16 mouse cellular contexts compared by ENCODE assay signal in the genomic region with DNA sequence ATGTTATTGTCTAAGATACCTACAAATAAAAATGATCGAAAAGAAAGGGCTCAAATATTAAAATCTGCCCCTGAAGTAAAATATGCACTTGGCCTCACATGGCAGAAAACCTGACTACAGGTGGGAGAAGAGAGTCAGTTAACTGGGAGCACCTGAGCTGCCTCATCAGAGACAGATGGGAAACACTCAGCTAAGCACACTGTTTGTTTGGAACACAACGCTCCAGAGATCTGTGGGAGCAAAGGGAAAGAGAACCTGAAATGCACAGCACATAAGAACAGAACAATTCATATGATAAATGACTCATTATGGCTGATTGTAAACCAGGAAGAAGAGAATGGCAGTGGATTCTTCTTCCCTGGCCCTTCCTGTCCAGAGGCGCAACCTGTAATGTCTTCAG.
DNase-seq lines count a peak whose midpoint lies in the region; ATAC-seq and TF ChIP-seq lines count a peak whose summit lies in the region.
"Had no signal": no experiment of that assay in that cellular context is flagged by ENCODE, and none has a peak within 500 bp of the region (broad histone marks: within the 10 kb centered on the region; RNA-seq: fewer than 3 reads in every experiment).

No protein-coding gene starts in this region.

- H3K9ac ChIP-seq in heart, embryonic 13.5 days: no peak overlapping the region
- no peak overlapping the region for H3K9ac ChIP-seq in ES-E14 (ENCODE audit: insufficient read depth, low read depth, low read length, poor library complexity, severe bottlenecking)
- H3K9ac ChIP-seq in stomach, postnatal 0 days (ENCODE audit: low read length): no peak overlapping the region
- H3K9ac ChIP-seq in intestine, embryonic 16.5 days (ENCODE audit: low read depth, low read length): no peak overlapping the region
- H3K9ac ChIP-seq: liver, embryonic 12.5 days had no signal

- H3K36me3 ChIP-seq in heart, embryonic 13.5 days: no peaks in the 10 kb centered on the region
- peaks cover 2% of the 10 kb centered on the region for H3K36me3 ChIP-seq in megakaryocyte, embryonic 14.5 days (replicated peaks; ENCODE audit: low read length)
- H3K36me3 ChIP-seq in ES-E14 (ENCODE audit: control insufficient read depth, insufficient read depth, low read length, poor library complexity, severe bottlenecking) (no peaks in the 10 kb centered on the region), myocyte (ENCODE audit: control insufficient read depth, insufficient read depth) (no peaks in the 10 kb centered on the region)
- H3K36me3 ChIP-seq in stomach, postnatal 0 days (ENCODE audit: control insufficient read depth, insufficient read depth, low read length): no peaks in the 10 kb centered on the region
- H3K36me3 ChIP-seq in intestine, embryonic 16.5 days (ENCODE audit: control insufficient read depth, insufficient read depth, low read length): no peaks in the 10 kb centered on the region
- H3K36me3 ChIP-seq: limb, embryonic 10.5 days; liver, embryonic 12.5 days had no signal

- ATAC-seq in heart, embryonic 13.5 days (ENCODE audit: extremely low read depth, insufficient number of reproducible peaks, low FRiP score, low TSS enrichment): no peak
- ATAC-seq in megakaryocyte, adult 5-6 weeks (ENCODE audit: poor library complexity, severe bottlenecking): no peak
- no peak for ATAC-seq in stomach, postnatal 0 days (ENCODE audit: low FRiP score, low TSS enrichment)
- no peak for ATAC-seq in intestine, embryonic 16.5 days
- ATAC-seq: forebrain, embryonic 16.5 days; liver, embryonic 12.5 days; midbrain, embryonic 16.5 days had no signal

- in situ Hi-C loops in ES-E14 (cut with MboI; ENCODE audit: low sequenced_read_pairs in 2 of 2, unreplicated experiment in 2 of 2): no loop called here

- peaks cover 59% of the 10 kb centered on the region for H3K4me1 ChIP-seq in heart, embryonic 13.5 days
- peaks cover 52% of the 10 kb centered on the region for H3K4me1 ChIP-seq in megakaryocyte, embryonic 14.5 days
- H3K4me1 ChIP-seq in ES-E14 (ENCODE audit: control insufficient read depth in 2 of 2, insufficient read depth in 2 of 2, low read length in 2 of 2, poor library complexity in 1 of 2): peaks cover 4 to 7% of the 10 kb centered on the region in 2 experiments; a peak in 3 of 4 replicates
- H3K4me1 ChIP-seq in stomach, postnatal 0 days (replicated peaks; ENCODE audit: control insufficient read depth, insufficient read depth): no peaks in the 10 kb centered on the region
- H3K4me1 ChIP-seq in intestine, embryonic 16.5 days (ENCODE audit: control insufficient read depth, insufficient read depth, low read length): peaks cover 15% of the 10 kb centered on the region

- no peak for TF ChIP-seq CTCF in stomach, postnatal 0 days (IDR thresholded peaks at IDR 0.05; ENCODE audit: low read depth)

- no peaks in the 10 kb centered on the region for H3K9me3 ChIP-seq in heart, embryonic 13.5 days
- H3K9me3 ChIP-seq in megakaryocyte, embryonic 14.5 days: no peaks in the 10 kb centered on the region
- H3K9me3 ChIP-seq in ES-E14 (ENCODE audit: control insufficient read depth, insufficient read depth, low read depth, low read length): no peaks in the 10 kb centered on the region
- no peaks in the 10 kb centered on the region for H3K9me3 ChIP-seq in stomach, postnatal 0 days (ENCODE audit: control insufficient read depth, low read length)
- no peaks in the 10 kb centered on the region for H3K9me3 ChIP-seq in intestine, embryonic 16.5 days (ENCODE audit: control insufficient read depth, low read length)
- H3K9me3 ChIP-seq: limb, embryonic 10.5 days; liver, embryonic 12.5 days had no signal

- H3K4me3 ChIP-seq in heart, embryonic 13.5 days: no peak overlapping the region
- peak overlapping the region; percentile 73 for H3K4me3 ChIP-seq in megakaryocyte, embryonic 14.5 days (replicated peaks)
- H3K4me3 ChIP-seq in ES-E14 (ENCODE audit: insufficient read depth in 1 of 2, low read depth in 1 of 2, low read length in 2 of 2, poor library complexity in 1 of 2, severe bottlenecking in 1 of 2) (no peak overlapping the region), myocyte (no peak overlapping the region)
- no peak overlapping the region for H3K4me3 ChIP-seq in stomach, postnatal 0 days (ENCODE audit: low read depth, low read length)
- no peak overlapping the region for H3K4me3 ChIP-seq in intestine, embryonic 16.5 days (ENCODE audit: low read length)
- H3K4me3 ChIP-seq: limb, embryonic 10.5 days; liver, embryonic 12.5 days had no signal

- no peak for TF ChIP-seq EP300 in stomach, postnatal 0 days (optimal IDR thresholded peaks at IDR 0.05)

- H3K4me2 ChIP-seq in heart, embryonic 13.5 days: peak overlapping the region; percentile 42
- peak overlapping the region; percentile 69 for H3K4me2 ChIP-seq in myocyte (ENCODE audit: low read depth)
- no peak overlapping the region for H3K4me2 ChIP-seq in stomach, postnatal 0 days (replicated peaks; ENCODE audit: low read depth)
- H3K4me2 ChIP-seq in intestine, embryonic 16.5 days (ENCODE audit: low read depth, low read length): no peak overlapping the region
- H3K4me2 ChIP-seq: heart, embryonic 11.5 days had no signal

- H3ac ChIP-seq in myocyte (ENCODE audit: control insufficient read depth, insufficient read length): no peak overlapping the region

- no peak overlapping the region for H3K27ac ChIP-seq in heart, embryonic 13.5 days (replicated peaks)
- H3K27ac ChIP-seq in ES-E14 (ENCODE audit: insufficient read depth, low read depth, low read length, poor library complexity, severe bottlenecking): no peak overlapping the region
- H3K27ac ChIP-seq in stomach, postnatal 0 days (replicated peaks): no peak overlapping the region
- H3K27ac ChIP-seq in intestine, embryonic 16.5 days (ENCODE audit: low read length): no peak overlapping the region
- H3K27ac ChIP-seq: limb, embryonic 10.5 days; liver, embryonic 12.5 days had no signal

- peaks cover 83% of the 10 kb centered on the region for H3K79me2 ChIP-seq in myocyte (ENCODE audit: control insufficient read depth, insufficient read depth)

- H3K27me3 ChIP-seq in heart, embryonic 13.5 days (replicated peaks): no peaks in the 10 kb centered on the region
- H3K27me3 ChIP-seq in megakaryocyte, embryonic 14.5 days (replicated peaks): no peaks in the 10 kb centered on the region
- H3K27me3 ChIP-seq in myocyte (ENCODE audit: control insufficient read depth, insufficient read depth, insufficient read length): no peaks in the 10 kb centered on the region
- H3K27me3 ChIP-seq in stomach, postnatal 0 days (ENCODE audit: control insufficient read depth, insufficient read depth, low read length): no peaks in the 10 kb centered on the region
- no peaks in the 10 kb centered on the region for H3K27me3 ChIP-seq in intestine, embryonic 16.5 days (replicated peaks; ENCODE audit: control insufficient read depth, insufficient read depth, low read length)
- H3K27me3 ChIP-seq: liver, embryonic 12.5 days had no signal

- 77% methylated on average over 3 of the region's 3 CpGs for WGBS in heart, embryonic 13.5 days
- 73% methylated on average over 3 of the region's 3 CpGs for WGBS in stomach, postnatal 0 days
- WGBS in intestine, embryonic 16.5 days: 75% methylated on average over 3 of the region's 3 CpGs

- TF ChIP-seq POLR2A in myocyte (IDR thresholded peaks at IDR 0.05; ENCODE audit: insufficient read length, low read depth): no peak

- DNase-seq in heart, adult 11 months: no peak
- DNase-seq in ES-E14 (ENCODE audit: low read depth, low spot score): peak; percentile 6
- no peak for DNase-seq in stomach, postnatal 0 days (ENCODE audit: low spot score)
- DNase-seq: cerebellum, postnatal 10 days; gastrocnemius, postnatal 14 days; kidney, adult 9 months had no signal

TF ChIP-seq in ES-E14, 5 proteins besides CTCF, POLR2A, EP300 and RAD21:
- TF ChIP-seq CHD2 (IDR thresholded peaks at IDR 0.05; ENCODE audit: low read depth, low read length) (no peak), ZC3H11A (IDR thresholded peaks at IDR 0.05; ENCODE audit: borderline replicate concordance, low read depth, low read length) (no peak), ZNF384 (IDR thresholded peaks at IDR 0.05; ENCODE audit: low read depth, low read length) (no peak), HCFC1 (IDR thresholded peaks at IDR 0.05; ENCODE audit: borderline replicate concordance, insufficient read depth, low read length) (no peak), MAFK (IDR thresholded peaks at IDR 0.05; ENCODE audit: insufficient read depth, low read depth, low read length) (no peak)

TF ChIP-seq in myocyte, 11 proteins besides CTCF, POLR2A, EP300 and RAD21:
- no peak for TF ChIP-seq POLR2AphosphoS2 (IDR thresholded peaks at IDR 0.05; ENCODE audit: insufficient read length, low read depth)
- no peak for TF ChIP-seq SRF (IDR thresholded peaks at IDR 0.05; ENCODE audit: control insufficient read depth, insufficient read length, low read depth)
- no peak for TF ChIP-seq REST (IDR thresholded peaks at IDR 0.05; ENCODE audit: insufficient read depth, insufficient read length)
- TF ChIP-seq MAX (IDR thresholded peaks at IDR 0.05; ENCODE audit: low read depth): no peak
- TF ChIP-seq TCF3 (IDR thresholded peaks at IDR 0.05; ENCODE audit: insufficient read length, low read depth): no peak
- no peak for TF ChIP-seq E2F4 (IDR thresholded peaks at IDR 0.05; ENCODE audit: insufficient read depth)
- TF ChIP-seq TCF12 (IDR thresholded peaks at IDR 0.05; ENCODE audit: insufficient read depth, poor library complexity, severe bottlenecking): no peak
- no peak for TF ChIP-seq MYOD1 (IDR thresholded peaks at IDR 0.05; ENCODE audit: control insufficient read depth in 1 of 3, insufficient read length in 2 of 3, low read depth in 2 of 3)
- no peak for TF ChIP-seq CEBPB (IDR thresholded peaks at IDR 0.05; ENCODE audit: insufficient read depth, poor library complexity, severe bottlenecking)
- TF ChIP-seq USF1 (IDR thresholded peaks at IDR 0.05; ENCODE audit: low read depth): no peak
- TF ChIP-seq MYOG (IDR thresholded peaks at IDR 0.05; ENCODE audit: control insufficient read depth in 1 of 3, insufficient read depth in 1 of 3, insufficient read length in 2 of 3, low read depth in 2 of 3): no peak

Comparison
In these comparisons a context has a peak if more than half of its experiments do, and no peak if none do; other contexts are left out.
1. H3K4me2 ChIP-seq: peak in heart, embryonic 13.5 days (single experiment) and myocyte (single experiment); none in stomach, postnatal 0 days (single experiment) and intestine, embryonic 16.5 days (single experiment).